Mouse (Mus musculus): Measurements from ENCODE around the gene Rfx3.

Rfx3 gene

GRCm38 (mm10) chr19:27736571-27736970 lies 274.4 kb downstream of the Rfx3 start:
- no peak for DNase-seq (ENCODE audit: low spot score in 2 of 2)

- DNase-seq (ENCODE audit: low spot score in 2 of 2) = no peak
Observed at GRCm38 (mm10) chr19:27718931-27719330, 292.0 kb downstream of the Rfx3 start.

- no peak for DNase-seq (ENCODE audit: low spot score in 2 of 2)
Observed at GRCm38 (mm10) chr19:27716274-27716673, 294.7 kb downstream of the Rfx3 start.

All from spleen, postnatal 14 days (tissue).